Mouse (Mus musculus) megakaryocyte, embryonic 14.5 days (primary cell): ENCODE data around the gene Olfr267.

Source experiments
- FLI1 ChIP-seq: IDR thresholded peaks from 2 replicates; pipeline ENCODE4 v1.6.1; 2012; ENCODE audit warnings: low read length, inconsistent platforms, mixed read lengths
- GATA1 ChIP-seq: IDR thresholded peaks from 3 replicates; pipeline ENCODE4 v1.6.1; 2012; ENCODE audit warnings: mixed read lengths, low read length, inconsistent platforms, borderline replicate concordance

DNA sequence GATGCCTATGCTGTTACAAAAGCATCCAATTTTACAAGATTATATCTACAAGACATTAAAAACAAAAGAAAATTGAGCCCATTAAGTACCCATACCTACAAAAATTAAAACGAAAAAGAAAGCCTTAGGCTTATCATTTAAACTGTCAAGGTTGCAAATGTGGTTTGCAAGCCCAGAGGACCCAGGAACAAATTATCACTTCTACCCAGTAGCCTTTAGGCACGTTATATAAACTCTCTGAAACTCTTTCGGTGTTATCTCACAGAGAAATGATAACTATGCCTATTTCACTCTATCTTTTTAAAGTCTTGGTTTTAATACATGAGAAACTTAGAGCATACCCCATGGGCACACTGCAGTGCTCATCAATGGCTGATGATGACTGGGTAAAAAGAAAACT is 45.4 kb upstream of the Olfr267 start:
- TF ChIP-seq GATA1: no peak
- no peak for TF ChIP-seq FLI1
